Mouse (Mus musculus) bone marrow, adult 2 months (tissue): Measurements from ENCODE around the gene Gdap2.

Experiments
- CTCF ChIP-seq: fragments of 200-500 bp; IDR thresholded peaks from 2 replicates; pipeline ENCODE4 v1.5.1; 2011; ENCODE audit warnings: low read length, control low read depth; ENCODE audit not compliant: control insufficient read depth, insufficient read depth
- POLR2A ChIP-seq: fragments of 200-500 bp; IDR thresholded peaks from 2 replicates; pipeline ENCODE4 v1.6.1; 2011; ENCODE audit warnings: low read depth, mild to moderate bottlenecking, control low read depth, low read length, borderline replicate concordance; ENCODE audit not compliant: control insufficient read depth

- TF ChIP-seq CTCF (no peak), POLR2A (no peak)
Measured at GRCm38 (mm10) chr3:100201554-100201953, 39.4 kb downstream of the Gdap2 start.
